Mouse (Mus musculus) ES-E14 (cell line): ENCODE measurements around the gene Nfasc.

Experiments used
- CHD2 ChIP-seq: IDR thresholded peaks from 2 replicates; pipeline ENCODE4 v1.6.1; 2014; ENCODE audit warnings: mild to moderate bottlenecking, low read depth, low read length, inconsistent platforms
- HCFC1 ChIP-seq: IDR thresholded peaks from 2 replicates; pipeline ENCODE4 v1.6.1; 2012; ENCODE audit warnings: low read length, inconsistent platforms, borderline replicate concordance; ENCODE audit not compliant: insufficient read depth
- MAFK ChIP-seq: IDR thresholded peaks from 2 replicates; pipeline ENCODE4 v1.6.1; 2014; ENCODE audit warnings: mild to moderate bottlenecking, low read depth, low read length, inconsistent platforms; ENCODE audit not compliant: insufficient read depth

DNA sequence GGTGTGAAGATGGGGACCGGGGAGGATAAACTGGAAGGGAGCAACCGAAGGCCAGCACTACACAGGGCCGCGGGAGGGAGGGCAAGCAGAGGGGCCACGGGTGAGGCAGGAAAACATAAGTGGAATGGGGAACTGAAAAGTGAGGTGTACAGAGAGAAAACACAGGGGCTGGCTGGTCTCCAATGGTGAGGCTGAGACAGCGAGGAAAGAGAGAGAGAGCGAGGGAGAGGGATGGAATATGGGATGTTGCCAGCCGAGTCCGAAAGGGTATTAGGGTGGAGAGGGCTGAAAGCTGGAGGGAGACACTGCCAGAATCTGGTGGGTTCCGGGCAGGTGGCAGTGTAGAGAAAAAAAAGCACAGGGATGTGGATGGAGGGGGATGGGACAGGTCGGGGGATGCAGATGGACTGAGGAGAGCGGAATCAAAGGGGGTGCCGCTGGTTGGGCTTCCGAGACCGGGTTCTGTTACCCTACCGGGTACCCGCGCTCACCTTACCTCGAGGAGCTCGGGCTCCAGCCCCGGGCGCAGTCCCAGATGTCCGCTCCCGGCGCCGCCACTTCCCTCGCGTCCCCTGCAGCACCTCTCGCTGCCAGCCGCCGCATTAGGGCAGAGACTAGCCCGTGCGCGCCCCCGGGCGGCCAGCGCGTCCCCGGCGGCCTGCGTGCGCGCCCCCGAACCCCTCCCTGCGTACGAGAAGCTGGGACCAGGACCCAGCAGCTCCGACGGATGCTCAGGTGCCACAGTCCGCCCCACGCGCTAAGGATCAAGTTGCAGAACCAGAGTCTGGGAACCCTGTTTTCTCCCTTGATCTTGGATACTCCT lies at the start of gene Nfasc:
- TF ChIP-seq MAFK, result no peak
- no peak for TF ChIP-seq HCFC1
- no peak for TF ChIP-seq CHD2
